Mouse (Mus musculus): ENCODE measurements at regions not wholly inside any gene's neighbourhood (a gene's known extent, or its start where the extent isn't known, plus 50 kb on each side); places are given as distances from the start of the nearest gene placed in this dataset.

- 78% methylated on average over 2 of the region's 2 CpGs for WGBS
- H3K4me3 ChIP-seq: no peak overlapping the region
- H3K36me3 ChIP-seq: no peaks in the 10 kb centered on the region
- H3K4me1 ChIP-seq: peaks cover 4% of the 10 kb centered on the region; the same call in 1 of the 2 replicates
- H3K9me3 ChIP-seq (replicated peaks): no peaks in the 10 kb centered on the region
- no peak for DNase-seq (ENCODE audit: low spot score)
- H3K27me3 ChIP-seq (ENCODE audit: low read depth, poor library complexity, severe bottlenecking): peaks cover 49% of the 10 kb centered on the region
- H3K27ac ChIP-seq (replicated peaks): 0 out of 2 replicates have a peak overlapping the region, but pooled peaks have one; percentile 3
Observed at GRCm38 (mm10) chr2:137715891-137716290, 540.5 kb upstream of the Btbd3 start.

- no peaks in the 10 kb centered on the region for H3K36me3 ChIP-seq
- H3K4me3 ChIP-seq: peak overlapping the region; percentile 34
- peak overlapping the region; percentile 67 for H3K27ac ChIP-seq (replicated peaks)
- DNase-seq (ENCODE audit: low spot score): peak; percentile 51
- no peaks in the 10 kb centered on the region for H3K9me3 ChIP-seq (replicated peaks)
- H3K27me3 ChIP-seq (ENCODE audit: low read depth, poor library complexity, severe bottlenecking): peaks cover 81% of the 10 kb centered on the region
- 5% methylated on average over 4 of the region's 4 CpGs for WGBS
- peaks cover 41% of the 10 kb centered on the region for H3K4me1 ChIP-seq
Observed at GRCm38 (mm10) chr2:137706528-137706988, 549.8 kb upstream of the Btbd3 start.

- H3K27ac ChIP-seq (replicated peaks): peak overlapping the region; percentile 67
Observed at GRCm38 (mm10) chr2:137705724-137706422, 550.5 kb upstream of the Btbd3 start.

GRCm38 (mm10) chr2:137704948-137705723, 551.2 kb upstream of the Btbd3 start:
- H3K27me3 ChIP-seq (ENCODE audit: low read depth, poor library complexity, severe bottlenecking): peaks cover 82% of the 10 kb centered on the region
- H3K27ac ChIP-seq (replicated peaks): peak overlapping the region; percentile 67
- peak; percentile 72 for DNase-seq (ENCODE audit: low spot score)
- no peaks in the 10 kb centered on the region for H3K9me3 ChIP-seq (replicated peaks)
- peak overlapping the region; percentile 26 for H3K4me3 ChIP-seq
- peaks cover 41% of the 10 kb centered on the region for H3K4me1 ChIP-seq
- H3K36me3 ChIP-seq: no peaks in the 10 kb centered on the region
- 30% methylated on average over 12 of the region's 12 CpGs for WGBS

More at GRCm38 (mm10) chr2:137705724-137706422, 550.5 kb upstream of the Btbd3 start:
- Histone ChIP-seq H3K36me3 (no peaks in the 10 kb centered on the region), H3K27me3 (ENCODE audit: low read depth, poor library complexity, severe bottlenecking) (peaks cover 82% of the 10 kb centered on the region), H3K9me3 (replicated peaks) (no peaks in the 10 kb centered on the region), H3K4me1 (peaks cover 41% of the 10 kb centered on the region), H3K4me3 (peak overlapping the region; percentile 34)
- DNase-seq (ENCODE audit: low spot score): peak; percentile 60
- WGBS: 21% methylated on average over 14 of the region's 14 CpGs

GRCm38 (mm10) chr2:137704565-137704947, 551.8 kb upstream of the Btbd3 start:
- Histone ChIP-seq H3K4me1 (peaks cover 41% of the 10 kb centered on the region), H3K9me3 (replicated peaks) (no peaks in the 10 kb centered on the region), H3K36me3 (no peaks in the 10 kb centered on the region), H3K4me3 (no peak overlapping the region), H3K27me3 (ENCODE audit: low read depth, poor library complexity, severe bottlenecking) (peaks cover 82% of the 10 kb centered on the region), H3K27ac (replicated peaks) (peak overlapping the region; percentile 46; the same call in 1 of the 2 replicates)
- 45% methylated on average over 6 of the region's 6 CpGs for whole genome bisulfite sequencing
- peak; percentile 15 for DNase-seq (ENCODE audit: low spot score)

- Histone ChIP-seq H3K27me3 (ENCODE audit: low read depth, poor library complexity, severe bottlenecking) (peaks cover 82% of the 10 kb centered on the region), H3K36me3 (no peaks in the 10 kb centered on the region), H3K4me1 (peaks cover 41% of the 10 kb centered on the region), H3K4me3 (no peak overlapping the region), H3K9me3 (replicated peaks) (no peaks in the 10 kb centered on the region), H3K27ac (replicated peaks) (no peak overlapping the region)
- peak; percentile 13 for DNase-seq (ENCODE audit: low spot score)
- WGBS: 82% methylated on average over 3 of the region's 3 CpGs
Observed at GRCm38 (mm10) chr2:137704051-137704450, 552.3 kb upstream of the Btbd3 start.

GRCm38 (mm10) chr2:137695885-137696284, 560.5 kb upstream of the Btbd3 start:
- WGBS: 94% methylated on average over 5 of the region's 5 CpGs

GRCm38 (mm10) chr2:137694020-137694419, 562.3 kb upstream of the Btbd3 start:
- peaks cover 18% of the 10 kb centered on the region for H3K27me3 ChIP-seq (ENCODE audit: low read depth, poor library complexity, severe bottlenecking)
- no peak overlapping the region for H3K4me3 ChIP-seq
- no peaks in the 10 kb centered on the region for H3K9me3 ChIP-seq (replicated peaks)
- no peak overlapping the region for H3K27ac ChIP-seq (replicated peaks)
- no peaks in the 10 kb centered on the region for H3K36me3 ChIP-seq
- peaks cover 5% of the 10 kb centered on the region for H3K4me1 ChIP-seq
- WGBS: 76% methylated on average over 3 of the region's 3 CpGs
- no peak for DNase-seq (ENCODE audit: low spot score)

More at GRCm38 (mm10) chr2:137695885-137696284, 560.5 kb upstream of the Btbd3 start:
- Histone ChIP-seq H3K4me3 (no peak overlapping the region), H3K36me3 (no peaks in the 10 kb centered on the region), H3K9me3 (replicated peaks) (no peaks in the 10 kb centered on the region), H3K27me3 (ENCODE audit: low read depth, poor library complexity, severe bottlenecking) (peaks cover 33% of the 10 kb centered on the region), H3K4me1 (no peaks in the 10 kb centered on the region), H3K27ac (replicated peaks) (no peak overlapping the region)
- DNase-seq (ENCODE audit: low spot score): no peak

GRCm38 (mm10) chr2:137687208-137687607, 569.2 kb upstream of the Btbd3 start:
- no peak for DNase-seq (ENCODE audit: low spot score)
- H3K4me3 ChIP-seq: no peak overlapping the region
- WGBS: 85% methylated on average over 11 of the region's 11 CpGs
- H3K27ac ChIP-seq (replicated peaks): no peak overlapping the region
- peaks cover 11% of the 10 kb centered on the region for H3K27me3 ChIP-seq (ENCODE audit: low read depth, poor library complexity, severe bottlenecking)
- peaks cover 11% of the 10 kb centered on the region for H3K4me1 ChIP-seq
- no peaks in the 10 kb centered on the region; the same call in 1 of the 2 replicates for H3K9me3 ChIP-seq (replicated peaks)
- no peaks in the 10 kb centered on the region for H3K36me3 ChIP-seq

GRCm38 (mm10) chr2:137686735-137687134, 569.6 kb upstream of the Btbd3 start:
- DNase-seq (ENCODE audit: low spot score): no peak
- Histone ChIP-seq H3K27me3 (ENCODE audit: low read depth, poor library complexity, severe bottlenecking) (peaks cover 11% of the 10 kb centered on the region), H3K4me1 (peaks cover 11% of the 10 kb centered on the region), H3K9me3 (replicated peaks) (no peaks in the 10 kb centered on the region; the same call in 1 of the 2 replicates), H3K4me3 (no peak overlapping the region), H3K36me3 (no peaks in the 10 kb centered on the region), H3K27ac (replicated peaks) (no peak overlapping the region)
- WGBS: 78% methylated on average over 4 of the region's 4 CpGs

GRCm38 (mm10) chr2:137681762-137682161, 565.3 kb upstream of the Jag1 start:
- no peaks in the 10 kb centered on the region for H3K4me1 ChIP-seq
- WGBS: 94% methylated on average over 1 of the region's 1 CpGs
- DNase-seq (ENCODE audit: low spot score): no peak
- H3K36me3 ChIP-seq: no peaks in the 10 kb centered on the region
- H3K27me3 ChIP-seq (ENCODE audit: low read depth, poor library complexity, severe bottlenecking): no peaks in the 10 kb centered on the region
- no peak overlapping the region for H3K4me3 ChIP-seq
- H3K9me3 ChIP-seq (replicated peaks): no peaks in the 10 kb centered on the region; the same call in 1 of the 2 replicates
- no peak overlapping the region for H3K27ac ChIP-seq (replicated peaks)

- 79% methylated on average over 2 of the region's 2 CpGs for WGBS
- DNase-seq (ENCODE audit: low spot score): no peak
- no peaks in the 10 kb centered on the region for H3K9me3 ChIP-seq (replicated peaks)
Observed at GRCm38 (mm10) chr2:137663171-137663570, 546.7 kb upstream of the Jag1 start.

GRCm38 (mm10) chr2:137662216-137662615, 545.8 kb upstream of the Jag1 start:
- Histone ChIP-seq H3K4me1 (peaks cover 9% of the 10 kb centered on the region; the same call in 1 of the 2 replicates), H3K27ac (replicated peaks) (no peak overlapping the region), H3K9me3 (replicated peaks) (no peaks in the 10 kb centered on the region), H3K4me3 (no peak overlapping the region), H3K27me3 (ENCODE audit: low read depth, poor library complexity, severe bottlenecking) (no peaks in the 10 kb centered on the region), H3K36me3 (no peaks in the 10 kb centered on the region)
- WGBS: 93% methylated on average over 2 of the region's 2 CpGs
- no peak for DNase-seq (ENCODE audit: low spot score)

More at GRCm38 (mm10) chr2:137663171-137663570, 546.7 kb upstream of the Jag1 start:
- Histone ChIP-seq H3K27ac (replicated peaks) (no peak overlapping the region), H3K27me3 (ENCODE audit: low read depth, poor library complexity, severe bottlenecking) (no peaks in the 10 kb centered on the region), H3K36me3 (no peaks in the 10 kb centered on the region), H3K4me3 (no peak overlapping the region), H3K4me1 (peaks cover 9% of the 10 kb centered on the region; the same call in 1 of the 2 replicates)
